Mouse (Mus musculus): ENCODE results near the gene Olfr228.

- TF ChIP-seq GATA1 (IDR thresholded peaks at IDR 0.05; ENCODE audit: low read length) (no peak), TAL1 (IDR thresholded peaks at IDR 0.05; ENCODE audit: low read length) (no peak)
These were observed 22.6 kb downstream of the Olfr228 start for GRCm38 (mm10) chr2:86464442-86465109.

Measured in erythroblast, embryonic 14.5 days (primary cell).